Mouse (Mus musculus) forebrain, embryonic 12.5 days (tissue): Measurements from ENCODE around the gene Disc1. TPM values are rescaled to one million over a fixed set of nuclear protein-coding genes. Genes with fewer than 3 reads are reported as not detected.

ENCODE experiments used
- ATAC-seq: fragments of 200-750 bp; cut with Nextera tagmentation; 2 replicates; pipeline ENCODE4 v1.8.0; 2017; ENCODE audit warnings: moderate TSS enrichment; ENCODE audit not compliant: low FRiP score
- H3K27ac ChIP-seq: fragments of 300-500 bp; sonication (generic); 2 replicates; pipeline ENCODE4 v1.5.1; 2016; ENCODE audit warnings: mild to moderate bottlenecking
- H3K27me3 ChIP-seq: fragments of 300-500 bp; sonication (generic); 2 replicates; pipeline ENCODE4 v1.6.1; 2016; ENCODE audit warnings: mild to moderate bottlenecking
- H3K36me3 ChIP-seq: fragments of 300-500 bp; sonication (generic); replicated peaks from 2 replicates; pipeline ENCODE4 v1.6.1; 2016; ENCODE audit warnings: mild to moderate bottlenecking
- H3K4me1 ChIP-seq: fragments of 300-500 bp; sonication (generic); 2 replicates; pipeline ENCODE4 v1.6.1; 2016
- H3K4me2 ChIP-seq: fragments of 300-500 bp; sonication (generic); 2 replicates; pipeline ENCODE4 v1.6.1; 2016; ENCODE audit warnings: mild to moderate bottlenecking, moderate library complexity
- H3K4me3 ChIP-seq: fragments of 300-500 bp; sonication (generic); replicated peaks from 2 replicates; pipeline ENCODE4 v1.5.1; 2016; ENCODE audit warnings: mild to moderate bottlenecking
- H3K9ac ChIP-seq: fragments of 300-500 bp; sonication (generic); 2 replicates; pipeline ENCODE4 v1.6.1; 2016; ENCODE audit warnings: mild to moderate bottlenecking
- H3K9me3 ChIP-seq: fragments of 300-500 bp; sonication (generic); 2 replicates; pipeline ENCODE4 v1.6.1; 2016
- WGBS: fragments of 180-500 bp; shearing (Covaris S2); methylation state at CpG from one replicate; pipeline ENCODE4 v1.1.7; 2016; 5-methylcytosine and 5-hydroxymethylcytosine counted together
- polyA plus RNA-seq: library from polyadenylated mRNA; unstranded; fragments of >200 nt; fragmentation: Nextera tagmentation; extraction: Ambion mirVana; gene quantifications from 2 replicates; pipeline ENCODE4 v1.2.1, GENCODE M21; 2016

The Disc1 gene
- polyA plus RNA-seq, 1 experiment from 2014 or later: 2.3 TPM

GRCm38 (mm10) chr8:125218669-125219068 lies 164.7 kb downstream of the Disc1 start:
- Histone ChIP-seq H3K27ac (peak overlapping the region; percentile 91), H3K27me3 (peaks cover 19% of the 10 kb centered on the region), H3K4me3 (no peak overlapping the region), H3K4me1 (peaks cover 47% of the 10 kb centered on the region), H3K9me3 (no peaks in the 10 kb centered on the region), H3K36me3 (no peaks in the 10 kb centered on the region), H3K9ac (peak overlapping the region; percentile 29; the same call in 1 of the 2 replicates), H3K4me2 (peak overlapping the region; percentile 32)
- peak; percentile 69 for ATAC-seq
- WGBS: 5% methylated on average over 4 of the region's 4 CpGs

GRCm38 (mm10) chr8:125220608-125221007 lies 166.6 kb downstream of the Disc1 start:
- no peaks in the 10 kb centered on the region for H3K9me3 ChIP-seq
- 67% methylated on average over 5 of the region's 5 CpGs for WGBS
- no peak overlapping the region for H3K4me2 ChIP-seq
- H3K36me3 ChIP-seq: no peaks in the 10 kb centered on the region
- no peak for ATAC-seq
- H3K4me3 ChIP-seq: no peak overlapping the region
- peaks cover 61% of the 10 kb centered on the region for H3K4me1 ChIP-seq
- peaks cover 19% of the 10 kb centered on the region for H3K27me3 ChIP-seq
- no peak overlapping the region for H3K27ac ChIP-seq
- H3K9ac ChIP-seq: no peak overlapping the region

- Histone ChIP-seq H3K4me2 (no peak overlapping the region), H3K4me3 (no peak overlapping the region), H3K27ac (no peak overlapping the region), H3K4me1 (peaks cover 62% of the 10 kb centered on the region), H3K9me3 (no peaks in the 10 kb centered on the region), H3K9ac (no peak overlapping the region), H3K36me3 (no peaks in the 10 kb centered on the region), H3K27me3 (peaks cover 18% of the 10 kb centered on the region)
- ATAC-seq: no peak
- WGBS: 81% methylated on average over 4 of the region's 4 CpGs
These were observed 167.1 kb downstream of the Disc1 start for GRCm38 (mm10) chr8:125221062-125221461.

- H3K27ac ChIP-seq: 0 out of 2 replicates have a peak overlapping the region, but pooled peaks have one; percentile 13
- H3K4me1 ChIP-seq: peaks cover 68% of the 10 kb centered on the region
- H3K9me3 ChIP-seq: no peaks in the 10 kb centered on the region
These were observed 169.2 kb downstream of the Disc1 start for GRCm38 (mm10) chr8:125223031-125223753.

GRCm38 (mm10) chr8:125224271-125224699 lies 170.3 kb downstream of the Disc1 start:
- H3K36me3 ChIP-seq: no peaks in the 10 kb centered on the region
- no peak overlapping the region for H3K4me2 ChIP-seq
- ATAC-seq: no peak
- peaks cover 58% of the 10 kb centered on the region for H3K4me1 ChIP-seq
- H3K27me3 ChIP-seq: peaks cover 13% of the 10 kb centered on the region
- no peaks in the 10 kb centered on the region for H3K9me3 ChIP-seq
- H3K4me3 ChIP-seq: no peak overlapping the region
- WGBS: 81% methylated on average over 6 of the region's 6 CpGs
- H3K27ac ChIP-seq: no peak overlapping the region
- no peak overlapping the region for H3K9ac ChIP-seq

More at GRCm38 (mm10) chr8:125223031-125223753, 169.2 kb downstream of the Disc1 start:
- no peak for ATAC-seq
- Histone ChIP-seq H3K27me3 (peaks cover 13% of the 10 kb centered on the region), H3K4me3 (no peak overlapping the region), H3K36me3 (no peaks in the 10 kb centered on the region), H3K4me2 (no peak overlapping the region), H3K9ac (no peak overlapping the region)
- 66% methylated on average over 10 of the region's 10 CpGs for WGBS

- peaks cover 50% of the 10 kb centered on the region for H3K4me1 ChIP-seq
- WGBS: 86% methylated on average over 9 of the region's 9 CpGs
- H3K4me2 ChIP-seq: no peak overlapping the region
- H3K27me3 ChIP-seq: peaks cover 7% of the 10 kb centered on the region
- H3K27ac ChIP-seq: no peak overlapping the region
- no peak overlapping the region for H3K9ac ChIP-seq
- no peaks in the 10 kb centered on the region for H3K9me3 ChIP-seq
- ATAC-seq: no peak
- no peaks in the 10 kb centered on the region for H3K36me3 ChIP-seq
- no peak overlapping the region for H3K4me3 ChIP-seq
These were observed 171.3 kb downstream of the Disc1 start for GRCm38 (mm10) chr8:125225266-125225665.

- ATAC-seq: peak; percentile 77
- no peaks in the 10 kb centered on the region for H3K36me3 ChIP-seq
- H3K9ac ChIP-seq: no peak overlapping the region
- WGBS: 60% methylated on average over 14 of the region's 14 CpGs
- H3K27ac ChIP-seq: peak overlapping the region; percentile 65
- H3K4me1 ChIP-seq: peaks cover 46% of the 10 kb centered on the region
- no peaks in the 10 kb centered on the region for H3K9me3 ChIP-seq
- H3K27me3 ChIP-seq: 0 out of 2 replicates have a peak, but pooled peaks cover 4% of the 10 kb centered on the region
- H3K4me3 ChIP-seq: no peak overlapping the region
- no peak overlapping the region for H3K4me2 ChIP-seq
These were observed 173.1 kb downstream of the Disc1 start for GRCm38 (mm10) chr8:125226989-125227624.

- 89% methylated on average over 5 of the region's 5 CpGs for WGBS
- peaks cover 25% of the 10 kb centered on the region for H3K4me1 ChIP-seq
- no peaks in the 10 kb centered on the region for H3K36me3 ChIP-seq
- peaks cover 10% of the 10 kb centered on the region; the same call in 1 of the 2 replicates for H3K27me3 ChIP-seq
- no peak overlapping the region for H3K4me2 ChIP-seq
- H3K27ac ChIP-seq: no peak overlapping the region
- H3K9me3 ChIP-seq: 0 out of 2 replicates have a peak, but pooled peaks cover 6% of the 10 kb centered on the region
- no peak overlapping the region for H3K4me3 ChIP-seq
- no peak for ATAC-seq
- no peak overlapping the region for H3K9ac ChIP-seq
These were observed 176.6 kb downstream of the Disc1 start for GRCm38 (mm10) chr8:125230526-125231131.

GRCm38 (mm10) chr8:125232724-125233123 lies 178.7 kb downstream of the Disc1 start:
- WGBS: 76% methylated on average over 9 of the region's 9 CpGs
- Histone ChIP-seq H3K4me3 (no peak overlapping the region), H3K4me2 (no peak overlapping the region), H3K27me3 (peaks cover 10% of the 10 kb centered on the region; the same call in 1 of the 2 replicates), H3K27ac (no peak overlapping the region), H3K9ac (no peak overlapping the region), H3K4me1 (peaks cover 21% of the 10 kb centered on the region), H3K36me3 (no peaks in the 10 kb centered on the region), H3K9me3 (0 out of 2 replicates have a peak, but pooled peaks cover 6% of the 10 kb centered on the region)
- ATAC-seq: no peak

GRCm38 (mm10) chr8:125235898-125236835 lies 182.2 kb downstream of the Disc1 start:
- Histone ChIP-seq H3K27ac (peak overlapping the region; percentile 56), H3K4me2 (peak overlapping the region; percentile 48), H3K4me1 (peaks cover 36% of the 10 kb centered on the region), H3K4me3 (no peak overlapping the region), H3K9me3 (0 out of 2 replicates have a peak, but pooled peaks cover 6% of the 10 kb centered on the region), H3K27me3 (peaks cover 10% of the 10 kb centered on the region; the same call in 1 of the 2 replicates), H3K36me3 (no peaks in the 10 kb centered on the region), H3K9ac (peak overlapping the region; percentile 42)
- WGBS: 16% methylated on average over 22 of the region's 22 CpGs
- ATAC-seq: 0 out of 2 replicates have a peak, but pooled peaks have one; percentile 41

GRCm38 (mm10) chr8:125240763-125241162 lies 186.8 kb downstream of the Disc1 start:
- no peak overlapping the region for H3K4me3 ChIP-seq

More at GRCm38 (mm10) chr8:125240763-125241162, 186.8 kb downstream of the Disc1 start:
- no peak for ATAC-seq
- Histone ChIP-seq H3K27me3 (0 out of 2 replicates have a peak, but pooled peaks cover 3% of the 10 kb centered on the region), H3K4me1 (peaks cover 38% of the 10 kb centered on the region), H3K9ac (no peak overlapping the region), H3K36me3 (no peaks in the 10 kb centered on the region), H3K9me3 (no peaks in the 10 kb centered on the region), H3K4me2 (no peak overlapping the region), H3K27ac (no peak overlapping the region)
- whole genome bisulfite sequencing: 84% methylated on average over 4 of the region's 4 CpGs
